Mouse (Mus musculus) cerebellum, adult 11 months (tissue): ENCODE measurements around the gene Srrm1.
A peak's percentile ranks its signal among the peaks of the same experiment; 100 is the strongest.
"Not testable (repeated sequence)": the region's sequence is repeated elsewhere in the genome, so short reads cannot be mapped to it uniquely, and the experiment has no call there.

Experiments
- DNase-seq: peaks from one replicate; pipeline ENCODE4 v3.0.0; 2022

Srrm1 gene

DNA sequence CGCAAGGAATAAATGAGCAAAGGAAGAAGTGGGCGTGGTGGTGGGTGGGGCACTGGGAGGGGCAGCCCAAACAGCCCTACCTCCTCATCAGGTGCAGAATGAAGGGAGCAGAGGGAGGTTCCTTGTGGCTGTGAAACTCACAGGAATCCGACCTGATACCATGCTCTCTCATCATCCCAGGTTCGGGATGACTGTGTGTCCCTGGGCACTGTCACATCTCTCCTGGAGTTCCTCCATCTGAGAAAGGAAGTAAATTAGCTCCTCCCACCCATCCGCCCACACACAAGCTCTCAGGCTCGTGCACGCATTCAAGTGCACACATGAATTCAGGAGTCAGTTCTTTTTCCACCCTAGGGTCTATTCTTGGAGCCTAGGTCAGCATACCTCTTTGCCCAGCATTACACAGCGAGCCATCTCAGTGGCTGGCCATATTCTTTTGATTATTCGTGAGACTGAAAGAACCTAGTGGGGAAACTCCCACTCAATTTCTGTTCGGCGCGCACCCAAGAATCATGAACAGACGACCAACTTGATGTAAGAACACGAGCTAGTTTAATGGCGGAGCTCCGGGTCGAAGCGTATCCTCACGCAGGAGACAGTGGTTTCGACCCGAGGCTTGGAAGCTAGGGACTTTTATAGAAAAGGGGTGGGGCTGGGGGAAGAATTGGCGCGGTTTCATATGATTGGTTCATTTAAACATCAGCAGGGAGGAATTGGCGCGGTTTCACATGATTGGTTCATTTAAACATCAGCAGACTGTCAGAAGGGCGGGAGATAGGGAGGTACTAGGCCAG, 52.7 kb downstream of the Srrm1 start:
- no peak for DNase-seq

DNA sequence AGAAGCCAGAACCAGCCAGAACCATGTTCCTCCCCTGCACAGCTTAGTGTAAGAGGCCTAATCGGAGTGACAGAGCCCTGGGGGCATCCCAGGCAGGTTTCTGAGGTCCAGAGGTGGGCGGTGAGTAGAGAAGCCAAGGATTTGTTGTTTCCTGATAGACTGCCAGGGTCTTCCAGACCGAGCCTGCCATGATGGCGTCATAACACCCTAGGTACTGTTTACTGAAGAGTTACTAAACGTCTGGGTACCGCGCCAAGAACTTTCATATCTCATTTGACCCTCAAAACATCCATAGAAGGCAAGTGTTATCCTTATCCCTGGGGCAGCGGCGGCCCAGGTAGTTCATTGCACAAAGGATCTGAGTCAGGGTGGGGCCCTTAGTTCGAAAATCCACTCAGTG, 54.4 kb downstream of the Srrm1 start:
- no peak for DNase-seq

DNA sequence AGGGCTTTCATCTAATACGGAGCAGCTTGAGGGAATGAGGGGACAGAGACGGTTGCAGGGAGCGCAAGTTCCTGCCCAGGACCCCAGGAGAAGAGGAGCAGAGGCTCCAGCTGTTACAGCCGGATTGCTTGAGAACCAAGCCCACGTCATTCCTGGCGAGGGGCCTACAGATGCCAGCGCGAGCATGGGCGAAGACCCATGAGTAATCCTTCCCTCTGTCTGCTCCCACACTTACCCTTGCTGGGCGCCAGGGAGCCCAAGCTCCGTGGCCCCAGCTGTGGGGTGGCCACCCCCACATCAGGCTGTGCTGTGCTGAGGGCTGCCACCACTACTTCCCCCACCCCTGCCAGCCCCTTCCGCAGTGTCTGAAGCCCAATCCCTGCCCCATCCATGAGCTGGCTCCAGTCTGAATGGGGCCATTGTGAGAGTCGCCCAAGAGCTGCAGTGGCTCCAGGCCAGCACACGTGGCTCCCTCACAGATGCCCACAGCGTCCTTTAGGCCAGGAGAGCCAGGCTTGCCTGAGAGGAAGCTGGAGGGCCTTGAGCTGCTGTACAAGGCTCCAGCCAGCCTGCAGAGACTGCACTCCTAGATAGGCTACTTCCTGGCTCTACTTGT, 55.1 kb downstream of the Srrm1 start:
- DNase-seq = peak; percentile 25

DNA sequence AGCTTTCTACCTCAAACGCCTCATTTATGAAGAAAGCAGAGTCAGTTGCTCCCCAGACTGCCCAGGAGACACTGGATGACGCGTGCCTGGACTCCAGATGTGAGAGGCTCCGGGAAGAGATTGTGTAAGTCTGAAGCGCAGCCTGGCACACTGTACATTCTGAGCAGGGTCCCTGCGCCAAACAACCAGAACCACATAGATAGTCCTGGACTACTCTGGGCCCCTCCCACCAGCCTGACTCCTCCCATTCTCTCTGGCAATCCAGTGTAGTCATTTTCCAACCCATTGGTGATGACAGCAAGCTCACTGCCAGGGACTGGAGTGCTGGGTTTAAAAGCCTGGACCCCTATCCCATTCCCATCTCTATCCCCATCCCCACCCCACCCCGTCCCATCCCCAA, 56.0 kb downstream of the Srrm1 start:
- DNase-seq = no peak

DNA sequence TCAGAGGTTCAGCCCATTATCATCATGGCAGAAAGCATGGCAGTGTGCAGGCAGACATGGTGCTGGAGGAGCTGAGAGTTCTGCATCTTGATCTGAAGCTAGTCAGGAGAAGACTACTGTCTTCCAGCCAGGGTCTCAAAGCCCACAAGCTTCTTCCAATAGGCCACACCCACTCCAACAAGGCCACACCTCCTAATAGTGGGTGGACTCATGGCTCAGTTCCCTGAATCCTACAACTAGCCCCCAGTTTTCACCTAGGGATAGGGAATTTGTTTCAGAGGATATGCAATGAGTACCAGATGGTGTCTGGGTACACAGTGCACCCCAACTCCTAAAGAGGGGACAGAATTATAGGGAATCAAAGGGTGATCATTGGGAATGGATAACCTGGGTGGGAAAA, 56.6 kb downstream of the Srrm1 start:
- no peak for DNase-seq

DNA sequence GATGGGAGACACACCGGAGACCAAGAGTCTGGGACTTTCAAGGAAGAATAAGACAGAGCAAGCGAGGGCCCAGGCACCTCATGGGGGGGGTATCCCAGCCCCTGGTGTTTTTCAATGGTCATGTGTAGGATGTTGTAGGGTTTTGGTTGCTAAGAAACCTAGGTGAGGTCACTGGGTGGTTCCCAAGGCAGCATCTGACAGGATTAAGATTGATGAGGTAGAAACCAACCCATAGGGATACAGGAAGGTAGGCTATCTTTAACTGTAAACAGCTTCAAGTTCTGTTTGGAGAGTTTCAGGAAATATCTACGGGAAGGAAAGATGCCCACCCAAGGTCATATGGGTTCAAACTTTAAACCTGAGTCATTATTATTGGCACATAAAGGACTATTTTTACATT, 59.3 kb downstream of the Srrm1 start:
- no peak for DNase-seq

DNA sequence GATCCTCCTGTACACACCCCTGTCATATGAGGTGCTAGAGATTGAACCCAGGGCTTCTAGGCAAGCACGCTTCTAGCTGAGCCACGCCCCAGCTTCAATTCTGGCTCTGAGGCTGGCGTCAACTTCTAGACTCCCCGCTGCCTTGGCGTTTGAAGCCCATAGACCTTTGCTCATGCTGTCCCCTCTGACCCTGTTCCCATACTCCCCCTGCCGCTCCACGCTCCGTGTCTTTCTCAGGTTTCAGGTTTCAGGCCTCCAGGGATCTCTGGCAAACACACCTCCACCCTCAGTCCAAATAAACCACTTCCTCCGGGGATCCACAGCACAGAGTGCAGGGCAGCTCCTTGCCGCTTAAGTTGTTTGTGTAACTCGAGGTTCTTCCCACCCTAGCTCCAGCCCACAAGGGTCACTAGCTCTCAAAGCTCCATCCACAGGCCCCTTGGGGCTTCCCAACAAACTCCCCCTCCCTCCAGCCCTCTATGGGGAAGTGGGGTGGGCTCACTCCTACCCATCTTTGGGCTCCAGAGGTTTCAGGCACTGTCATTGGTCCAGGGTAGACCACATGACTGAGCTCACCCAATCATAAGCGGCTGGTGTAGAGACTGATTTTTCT, 60.5 kb downstream of the Srrm1 start:
- DNase-seq = no peak

DNA sequence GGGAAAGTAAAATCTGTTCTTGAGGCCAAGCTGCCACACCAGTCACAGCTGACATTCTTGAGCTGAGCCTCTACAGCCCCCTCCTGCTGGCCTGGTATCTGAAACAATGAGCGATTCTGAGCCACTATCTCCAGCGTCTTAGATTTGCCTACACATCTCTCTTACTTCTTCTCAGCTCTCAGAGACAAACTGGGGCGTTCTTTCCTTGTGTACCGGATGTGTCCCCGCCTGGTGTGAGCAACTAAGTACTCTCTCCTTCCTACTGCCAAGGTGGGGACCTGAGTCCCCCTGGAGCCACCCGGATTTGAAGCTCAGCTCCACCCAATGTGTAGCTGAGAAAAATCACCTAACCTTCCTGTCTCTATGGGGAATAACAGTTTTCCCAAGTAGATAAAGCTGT, 61.3 kb downstream of the Srrm1 start:
- no peak for DNase-seq

DNA sequence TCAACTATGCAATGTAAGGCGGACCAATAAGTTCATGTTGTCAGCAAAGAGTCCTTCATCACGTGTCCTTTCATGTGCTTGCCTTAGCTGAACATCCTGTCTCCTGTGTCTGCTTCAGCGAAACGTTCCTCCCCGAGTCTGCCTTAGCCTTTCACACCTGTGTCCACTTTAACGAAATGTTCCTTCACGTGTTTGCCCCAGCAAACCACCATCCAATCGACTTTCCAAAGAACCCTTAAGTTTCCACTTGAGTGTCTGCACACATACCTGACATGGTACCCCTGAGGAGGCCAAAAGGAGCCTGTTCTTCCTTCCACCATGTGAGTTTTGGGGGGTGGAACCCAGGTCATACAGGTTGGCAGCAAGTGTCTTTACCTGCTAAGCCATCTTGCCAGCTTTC, 61.9 kb downstream of the Srrm1 start:
- DNase-seq = no peak

DNA sequence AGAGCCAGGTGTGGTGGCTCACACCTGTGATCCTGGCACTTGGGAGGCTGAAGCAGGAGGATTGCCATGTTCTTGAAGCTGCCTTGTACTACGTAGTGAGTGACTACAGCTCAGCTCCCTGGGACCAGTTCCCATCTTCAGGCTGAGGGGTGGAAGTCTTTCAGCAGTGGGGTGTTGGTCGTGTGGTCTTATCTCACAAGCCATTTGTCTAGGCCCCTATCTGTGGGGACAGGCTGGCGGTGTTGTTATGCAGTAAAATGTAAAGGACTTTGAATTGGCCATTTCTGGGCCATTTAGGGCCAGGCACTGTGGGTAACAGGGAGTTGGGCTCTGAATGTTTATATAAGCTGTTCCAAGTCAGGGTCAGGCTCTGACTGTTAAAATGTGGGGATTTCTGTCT, 65.1 kb downstream of the Srrm1 start:
- DNase-seq = no peak

DNA sequence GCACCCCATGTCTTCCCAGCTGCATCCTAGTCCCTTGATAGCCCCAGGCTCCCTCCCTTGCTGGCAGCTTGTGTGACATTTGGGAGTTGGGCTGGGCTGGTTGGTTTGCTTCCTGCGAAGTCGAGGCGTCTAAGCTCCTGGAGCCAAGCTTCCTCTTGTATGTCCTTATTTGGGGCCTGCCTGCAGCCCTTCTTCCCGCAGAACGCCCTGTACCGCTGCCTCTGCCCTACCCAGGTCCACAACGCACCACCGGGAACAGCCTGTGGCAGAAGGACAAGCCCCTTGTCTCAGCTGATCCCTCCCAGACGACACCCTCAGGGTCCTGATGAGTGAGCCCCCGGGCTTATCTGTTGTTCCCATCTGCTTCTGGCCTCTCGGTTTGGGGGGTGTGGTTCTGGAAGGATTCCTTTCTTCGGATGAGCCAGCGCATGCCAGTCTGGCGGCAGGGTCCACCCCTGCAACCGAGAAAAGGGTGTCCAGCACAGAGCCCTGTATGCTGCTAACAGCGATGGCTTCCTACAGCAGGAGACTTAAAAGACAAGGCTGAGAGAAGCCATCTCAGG, 66.2 kb downstream of the Srrm1 start:
- DNase-seq = no peak

DNA sequence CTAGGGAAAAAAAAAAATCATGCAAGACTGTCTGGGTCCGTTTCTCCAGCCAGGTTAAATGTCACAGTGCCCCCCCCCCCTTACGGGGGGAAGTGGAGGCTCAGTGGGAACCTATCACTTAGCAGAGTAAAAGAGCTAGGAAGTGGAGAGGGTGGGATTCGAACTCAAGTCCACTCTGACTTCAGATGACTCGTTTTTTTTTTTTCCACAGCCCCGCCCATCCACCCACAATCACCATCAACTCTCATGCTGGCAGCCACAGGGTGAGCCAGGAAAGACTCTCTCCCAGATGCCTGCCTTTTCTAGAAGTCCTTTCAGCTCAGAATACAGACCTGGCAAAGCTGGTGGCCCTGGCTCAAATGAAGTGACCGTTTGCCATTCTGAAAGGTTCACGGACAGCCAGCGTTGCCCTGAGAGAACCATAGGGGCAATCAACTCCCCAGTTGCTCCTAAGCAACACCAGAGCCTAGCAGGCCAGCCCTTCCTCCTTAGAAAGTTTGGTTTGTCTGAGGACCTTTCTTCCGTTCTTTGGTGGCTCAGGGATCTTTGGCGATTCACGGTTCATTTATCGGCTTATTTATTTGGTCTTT, 67.0 kb downstream of the Srrm1 start:
- DNase-seq = no peak

DNA sequence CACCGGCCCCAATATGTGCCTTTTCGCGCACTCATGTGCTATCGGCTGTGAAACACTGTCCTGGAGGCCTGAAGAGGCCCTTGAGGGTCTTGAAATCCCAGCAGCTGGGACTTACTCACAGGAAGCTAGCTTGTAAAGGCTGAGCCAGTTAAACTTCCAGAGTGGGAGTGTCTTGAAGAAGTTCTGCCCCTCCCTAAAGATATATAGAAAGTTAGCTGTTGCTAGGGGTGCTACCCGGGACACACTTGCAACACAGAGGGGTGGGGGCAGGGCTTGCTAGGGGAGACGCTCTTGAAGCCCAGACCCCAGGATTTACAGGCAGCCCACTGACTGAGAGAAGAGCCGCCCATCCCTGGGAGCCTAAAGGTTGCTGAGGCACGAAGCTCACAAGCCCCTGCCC, 67.7 kb downstream of the Srrm1 start:
- DNase-seq = no peak

DNA sequence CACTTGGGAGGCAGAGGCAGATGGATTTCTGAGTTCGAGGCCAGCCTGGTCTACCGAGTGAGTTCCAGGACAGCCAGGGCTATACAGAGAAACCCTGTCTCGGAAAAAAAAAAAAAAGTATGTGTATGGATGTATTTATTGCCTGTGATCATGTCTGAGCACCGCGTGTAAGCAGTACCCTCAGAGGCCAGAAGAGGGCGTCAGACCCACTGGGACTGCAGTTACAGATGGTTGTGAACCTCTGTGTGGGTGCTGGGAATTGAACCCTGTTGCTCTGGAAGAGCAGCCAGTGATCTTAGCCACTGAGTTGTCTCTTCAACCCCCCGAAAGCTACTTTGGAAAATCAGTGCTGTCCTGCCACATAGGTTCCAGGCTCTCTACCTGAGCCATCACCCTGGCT, 69.2 kb downstream of the Srrm1 start:
- no peak for DNase-seq

DNA sequence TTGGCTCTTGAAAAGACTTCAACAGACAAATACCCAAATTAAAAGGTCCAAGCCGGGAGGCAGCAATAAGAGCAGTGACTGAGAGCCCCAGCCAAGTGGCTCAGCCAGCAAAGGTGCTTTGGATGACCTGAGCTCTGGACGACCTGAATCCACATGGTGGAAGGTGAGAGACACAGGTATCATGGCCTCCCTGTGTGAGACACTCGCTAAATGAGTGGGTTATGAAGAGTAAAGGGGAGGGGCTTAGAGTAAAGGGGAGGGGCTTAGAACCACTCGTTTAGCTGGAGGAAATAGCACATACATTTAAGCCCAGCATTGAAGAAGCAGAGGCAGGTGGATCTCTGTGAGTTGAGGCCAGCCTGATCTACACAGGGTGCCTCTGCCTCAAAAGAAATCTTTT, 69.7 kb downstream of the Srrm1 start:
- no peak for DNase-seq

DNA sequence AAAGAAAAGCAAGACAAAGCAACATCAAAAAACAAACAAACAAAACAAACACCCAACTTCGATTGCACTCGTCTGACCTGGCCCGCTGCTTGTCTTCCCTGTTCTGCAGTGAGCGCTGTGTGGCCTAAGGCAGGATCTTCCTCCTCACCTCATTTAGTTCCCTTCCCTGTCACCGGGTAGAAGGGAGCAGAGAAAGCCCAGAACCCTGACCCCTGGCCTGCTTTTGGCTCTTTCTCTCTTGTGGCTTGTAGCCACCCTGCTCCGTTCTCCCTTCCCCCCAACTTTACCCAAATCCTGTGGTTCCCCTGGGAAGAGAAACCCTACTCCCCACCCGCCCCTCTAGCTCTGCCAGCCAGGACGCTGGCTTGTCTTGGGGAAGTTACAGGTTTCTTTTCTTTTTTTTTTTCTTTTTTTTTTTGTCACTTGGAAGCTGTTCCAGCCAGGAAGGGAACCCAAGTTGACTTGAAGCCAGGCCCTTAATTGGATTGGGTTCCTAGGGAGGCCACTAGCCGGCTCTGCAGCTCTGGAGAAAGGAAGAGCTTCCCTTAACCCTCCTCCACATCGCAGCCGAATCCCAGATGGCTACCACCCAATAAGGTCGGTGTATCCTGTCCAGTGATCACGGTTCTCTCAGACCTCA, 70.3 kb downstream of the Srrm1 start:
- DNase-seq = no peak

DNA sequence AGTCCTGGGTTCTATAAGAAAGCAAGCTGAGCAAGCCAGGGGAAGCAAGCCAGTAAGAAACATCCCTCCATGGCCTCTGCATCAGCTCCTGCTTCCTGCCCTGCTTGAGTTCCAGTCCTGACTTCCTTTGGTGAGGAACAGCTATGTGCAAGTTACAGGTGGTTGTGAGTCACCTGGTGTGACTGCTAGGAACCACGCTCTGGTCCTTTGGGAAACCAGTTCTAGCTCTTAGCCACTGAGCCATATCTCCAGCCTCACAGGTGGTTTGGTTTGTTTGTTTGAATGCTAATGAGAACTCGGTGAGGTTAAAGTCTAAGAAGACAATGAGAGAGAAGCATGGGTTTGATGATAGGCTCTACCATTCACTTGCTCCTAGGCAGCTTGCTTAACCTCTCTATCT, 73.1 kb downstream of the Srrm1 start:
- DNase-seq = not testable (repeated sequence)

DNA sequence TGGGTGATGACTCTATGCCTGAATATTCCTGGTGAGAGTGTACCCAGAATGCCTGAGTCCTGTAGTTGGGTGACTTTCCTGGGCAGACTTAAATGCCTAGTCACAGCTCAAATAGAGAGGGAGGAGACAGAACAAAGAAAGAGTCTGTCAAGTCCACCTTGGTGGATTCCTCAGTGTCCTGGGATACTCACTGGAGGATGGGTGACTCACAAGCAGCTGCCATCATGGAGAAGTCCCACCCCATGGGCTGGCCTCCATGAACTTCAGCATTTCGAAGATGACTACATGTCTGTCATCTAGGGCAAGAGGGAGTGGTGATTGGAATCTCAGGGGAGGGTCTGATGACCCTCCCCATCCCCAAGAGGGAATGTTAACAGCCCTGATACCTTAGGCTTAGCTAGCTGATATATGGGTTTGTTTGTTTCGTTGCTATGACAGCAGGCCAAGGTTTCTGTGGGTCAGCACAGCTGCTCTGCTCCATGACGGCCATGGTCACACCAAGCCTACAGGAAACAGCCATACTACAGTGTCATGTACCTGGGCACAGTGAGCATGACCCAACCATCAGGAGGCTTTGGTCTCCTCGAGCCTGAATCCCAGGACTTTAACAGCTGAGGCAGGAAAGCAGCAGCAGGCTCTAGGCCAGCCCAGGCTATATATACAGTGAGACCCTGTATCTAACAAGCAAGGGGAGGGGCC, 76.3 kb downstream of the Srrm1 start:
- no peak for DNase-seq

DNA sequence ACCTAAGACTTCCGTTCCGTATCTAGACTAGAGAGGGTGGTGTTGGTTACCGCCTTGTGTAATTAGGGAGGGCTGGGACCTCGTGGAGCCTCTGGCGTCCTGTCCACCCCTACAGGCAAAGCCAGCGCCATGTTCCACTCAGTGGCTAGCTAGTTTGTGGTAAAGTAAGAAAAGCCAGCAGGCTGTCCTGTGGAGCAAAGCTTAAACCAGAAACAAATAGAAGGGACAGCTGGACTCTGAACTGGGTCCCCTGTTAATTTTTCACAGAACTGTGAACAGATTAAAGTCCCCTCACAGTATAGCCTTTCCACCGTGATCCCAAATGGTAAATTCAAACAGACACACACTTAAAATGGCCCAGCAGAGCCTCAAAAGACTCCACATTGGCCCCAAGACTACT, 78.4 kb downstream of the Srrm1 start:
- DNase-seq = no peak

DNA sequence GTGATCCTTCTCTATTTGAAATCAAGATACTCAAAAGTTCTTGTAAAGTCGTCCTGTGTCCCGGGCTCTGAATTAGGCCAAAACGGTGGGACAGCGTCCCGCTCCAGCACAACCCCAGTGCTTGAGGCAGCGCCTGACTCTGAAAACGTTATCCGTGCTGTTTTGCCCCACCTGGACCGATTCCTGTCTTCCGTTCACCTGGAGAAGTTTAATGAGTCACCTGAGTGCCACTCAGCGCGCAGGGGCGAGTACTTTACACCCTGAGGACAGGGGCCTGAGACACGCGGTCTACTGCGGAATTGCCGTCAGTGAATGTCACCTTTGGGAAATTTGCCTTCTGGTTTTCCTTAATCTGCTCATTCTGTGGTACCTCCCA, 79.8 kb downstream of the Srrm1 start:
- no peak for DNase-seq

DNA sequence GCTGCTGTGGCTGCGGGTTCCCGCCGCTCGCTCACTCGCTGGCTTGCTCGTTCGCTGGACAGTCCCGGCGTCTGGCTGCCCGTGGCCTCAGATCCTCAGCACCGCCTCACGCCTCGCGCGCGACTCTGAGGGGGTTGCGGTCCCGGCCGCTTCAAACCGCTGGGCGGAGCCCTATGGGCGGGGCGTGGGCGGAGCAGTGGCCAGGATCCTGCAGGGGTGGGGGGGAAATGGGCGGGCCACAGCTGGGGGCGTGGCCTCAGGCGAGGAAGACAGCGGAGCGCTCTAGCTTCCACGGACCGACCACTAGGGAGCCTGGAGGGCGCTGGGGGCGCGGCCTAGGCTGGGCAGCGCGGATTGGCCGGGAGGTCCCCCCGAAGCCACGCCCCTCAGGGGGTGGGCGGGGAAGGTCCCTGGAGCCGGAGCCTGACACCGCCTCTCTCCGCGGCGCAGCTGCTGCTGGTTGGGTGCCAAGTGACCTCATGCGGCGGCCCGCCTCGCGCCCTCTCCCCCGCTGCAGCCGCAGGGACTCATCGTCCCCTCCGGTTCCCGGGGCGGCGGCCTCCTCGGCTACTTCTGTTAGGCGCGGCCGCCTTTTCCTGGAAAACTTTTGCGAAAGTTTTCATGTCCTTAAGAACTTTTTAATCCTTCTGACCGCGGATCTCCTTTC, 80.3 kb downstream of the Srrm1 start, which contains the start of gene Clic4:
Clic4 (minus strand) TSS at position 175 of the 667 bp plus-strand sequence.
- peak; percentile 83 for DNase-seq
